Mouse (Mus musculus) frontal cortex, adult (tissue): ENCODE data around the gene Ccl7.

Experiments
- ATAC-seq: cut with Nextera tagmentation; 2 replicates; pipeline ENCODE4 v1.9.2; 2017; ENCODE audit warnings: mild to moderate bottlenecking, moderate library complexity, mixed read lengths; ENCODE audit not compliant: low TSS enrichment

Gene Ccl7

GRCm38 (mm10) chr11:82045471-82045870 lies at the start of gene Ccl7:
Ccl7 (plus strand) TSS chr11:82045712.
- ATAC-seq, result peak; percentile 44

DNA sequence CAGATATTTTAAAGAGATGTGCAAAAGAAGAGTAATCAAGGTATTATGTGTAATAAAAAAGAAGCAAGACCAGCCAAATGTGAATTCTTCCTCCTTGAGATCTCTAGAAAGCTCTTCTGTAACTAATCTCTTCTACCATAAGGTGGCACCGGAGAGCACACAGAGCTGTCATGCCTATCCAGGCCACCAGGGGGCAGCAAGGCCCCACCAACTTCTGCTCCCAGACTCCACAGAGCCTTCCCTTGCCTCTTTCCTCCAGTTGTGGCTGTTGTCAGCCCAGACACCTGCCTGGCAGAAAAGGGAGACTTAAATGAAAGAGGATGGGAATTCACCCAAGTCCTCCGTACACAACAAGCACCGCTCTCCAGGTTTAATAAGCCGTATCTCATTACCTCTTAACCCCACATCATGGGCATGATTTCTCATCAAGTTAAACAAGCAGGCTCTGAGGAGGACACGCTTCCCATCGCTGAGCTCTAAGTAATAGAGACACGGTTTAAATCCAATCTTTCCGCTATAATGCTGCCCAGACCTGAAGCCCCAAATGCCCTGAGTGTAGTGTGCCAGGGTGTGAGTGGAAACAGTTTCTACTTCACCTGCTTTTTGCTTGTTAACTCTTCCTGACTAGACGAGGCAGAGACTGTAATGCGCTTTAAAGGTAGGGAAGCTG lies 49.2 kb upstream of the Ccl7 start:
- ATAC-seq, result peak; percentile 81

DNA sequence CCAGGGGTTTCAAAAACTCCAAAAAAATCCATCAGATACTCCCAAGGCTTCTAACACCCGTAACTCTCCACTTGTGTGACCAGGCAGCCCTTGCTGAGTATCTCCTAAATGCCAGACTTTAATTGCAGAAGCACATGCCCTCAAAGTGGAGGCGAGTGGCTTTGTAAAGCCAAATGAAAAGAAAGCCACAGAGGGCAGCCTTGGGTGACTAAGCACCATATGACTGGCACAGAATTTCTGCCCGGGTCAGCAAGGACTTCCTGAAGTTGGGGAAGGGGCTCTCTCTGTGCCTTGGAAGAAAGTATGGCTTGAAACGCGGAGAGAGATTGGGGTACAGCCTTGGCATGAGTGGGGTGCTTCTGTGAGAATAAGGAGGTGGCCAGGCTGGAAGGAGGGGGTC lies 48.4 kb upstream of the Ccl7 start:
- no peak for ATAC-seq

DNA sequence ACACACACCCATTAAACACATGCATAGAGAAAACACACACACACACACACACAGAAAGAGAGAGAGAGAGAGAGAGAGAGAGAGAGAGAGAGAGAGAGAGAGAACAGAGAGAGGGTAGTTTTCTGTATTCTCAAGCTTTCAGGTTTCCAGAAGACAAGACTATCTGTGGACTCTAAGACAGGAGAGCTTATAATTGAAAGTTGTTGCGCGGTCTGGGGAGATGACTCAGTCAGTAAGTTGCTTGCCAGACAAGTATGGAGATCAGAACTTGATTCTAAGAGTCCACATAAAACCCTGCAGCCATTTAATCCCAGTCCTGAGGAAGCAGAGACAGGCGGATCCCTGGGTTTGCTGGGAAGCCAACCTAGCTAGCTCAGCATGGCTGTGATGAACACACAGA lies 46.9 kb upstream of the Ccl7 start:
- ATAC-seq, result no peak

DNA sequence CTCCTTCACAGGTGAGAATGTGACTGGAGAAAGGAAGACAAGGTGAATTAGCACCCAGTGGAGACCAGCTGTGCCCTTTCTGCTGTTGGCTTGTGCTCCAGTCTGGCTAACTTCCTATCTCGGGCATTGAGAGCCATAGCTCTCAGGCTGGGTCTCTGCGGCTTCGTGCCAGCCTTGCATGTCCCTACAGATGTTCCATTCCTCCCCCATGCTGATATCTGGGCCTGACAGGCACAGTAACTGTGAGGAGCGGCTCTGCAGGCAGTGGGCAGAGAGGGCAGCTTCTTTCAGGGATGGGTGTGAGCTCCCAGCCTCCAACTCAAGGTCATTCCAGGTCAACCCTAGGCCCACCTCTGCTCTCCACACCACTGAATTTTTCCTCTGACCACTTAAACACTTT lies 46.0 kb upstream of the Ccl7 start:
- no peak for ATAC-seq

DNA sequence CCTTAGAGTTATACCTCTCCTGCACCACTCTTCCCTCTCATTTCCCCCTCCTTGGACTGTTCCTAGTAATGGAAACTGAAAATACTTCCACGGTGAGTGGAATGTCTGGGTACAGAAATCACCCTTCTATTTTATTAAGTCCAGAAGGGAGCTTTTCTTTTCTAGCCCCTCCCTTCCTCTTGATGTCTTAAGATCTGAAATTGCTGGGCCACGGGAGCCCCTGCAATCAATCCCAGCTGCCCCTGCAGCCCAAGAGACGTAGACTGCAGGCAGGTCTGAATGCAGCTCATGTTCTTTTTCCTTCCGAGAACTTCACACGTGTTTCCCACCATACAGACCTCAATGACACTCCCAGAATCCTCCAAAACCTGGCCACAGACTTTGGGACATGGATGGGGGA lies 44.9 kb upstream of the Ccl7 start:
- no peak for ATAC-seq

DNA sequence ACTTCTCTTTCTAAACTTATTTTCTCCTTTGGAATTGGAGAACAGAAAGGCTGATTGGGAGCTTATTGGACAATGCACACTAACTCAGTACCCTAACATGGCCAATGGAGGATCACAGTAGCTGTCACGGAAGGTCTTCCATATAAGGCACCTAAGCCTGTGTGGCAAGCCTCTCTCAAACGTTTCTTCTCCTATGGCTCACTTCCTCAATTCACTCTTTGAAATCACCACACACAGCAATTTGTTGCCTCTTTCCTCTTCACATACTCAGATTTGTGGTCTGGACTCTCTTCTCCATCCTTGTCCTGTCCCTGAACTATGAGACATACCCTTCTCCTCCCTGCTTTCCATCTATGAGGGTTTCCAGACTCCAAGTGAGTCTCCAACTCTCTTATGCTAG lies 40.7 kb upstream of the Ccl7 start:
- ATAC-seq, result no peak

DNA sequence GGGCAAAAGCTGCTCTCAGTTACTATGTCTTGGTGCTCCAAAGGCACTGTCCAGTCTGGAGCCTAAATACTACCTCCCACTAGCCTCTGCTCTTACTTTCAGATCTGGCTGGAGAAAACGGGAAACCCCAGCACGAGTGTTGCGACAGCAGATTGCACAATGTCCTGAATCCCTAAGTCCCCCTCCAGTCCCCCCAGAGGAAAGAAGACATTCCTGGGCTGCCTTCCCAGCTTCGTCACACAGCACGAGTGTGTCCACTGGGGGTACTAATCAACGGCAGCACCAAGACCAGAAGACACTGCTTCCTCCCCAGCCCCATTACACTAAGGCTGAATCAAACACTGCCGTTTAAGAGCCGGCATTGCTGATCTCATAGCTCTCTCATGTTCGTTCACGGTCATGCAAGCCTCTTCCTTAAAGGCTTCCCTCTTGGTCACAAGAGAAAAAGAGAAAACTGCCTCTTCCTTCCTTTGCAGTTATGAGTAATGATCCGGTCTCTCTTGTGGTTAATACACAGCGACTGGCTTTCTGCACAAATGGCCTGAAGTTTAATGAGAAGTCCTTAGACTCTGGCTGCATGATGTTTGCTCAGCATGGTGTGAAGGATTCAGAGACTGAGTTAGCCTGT lies 38.6 kb upstream of the Ccl7 start:
- ATAC-seq, result no peak

DNA sequence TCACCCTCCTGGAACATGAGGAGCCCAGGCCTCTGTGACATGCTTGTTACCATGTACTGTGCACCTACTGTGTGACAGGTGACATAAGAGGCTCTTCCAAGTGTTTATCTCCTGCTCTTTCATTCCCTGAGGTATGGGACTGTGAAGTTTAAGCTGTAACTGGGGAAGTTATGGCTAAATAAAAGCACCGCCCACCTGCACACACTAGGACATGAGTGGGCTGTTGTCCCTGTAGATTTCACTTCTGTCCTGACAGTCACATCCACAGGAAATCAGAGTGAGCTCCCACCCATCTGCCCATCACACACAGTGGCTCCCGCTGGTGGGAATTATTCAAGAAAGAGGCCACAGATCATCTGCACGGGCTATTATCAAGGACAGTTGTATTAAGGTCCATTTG lies 35.4 kb upstream of the Ccl7 start:
- peak; percentile 81 for ATAC-seq

DNA sequence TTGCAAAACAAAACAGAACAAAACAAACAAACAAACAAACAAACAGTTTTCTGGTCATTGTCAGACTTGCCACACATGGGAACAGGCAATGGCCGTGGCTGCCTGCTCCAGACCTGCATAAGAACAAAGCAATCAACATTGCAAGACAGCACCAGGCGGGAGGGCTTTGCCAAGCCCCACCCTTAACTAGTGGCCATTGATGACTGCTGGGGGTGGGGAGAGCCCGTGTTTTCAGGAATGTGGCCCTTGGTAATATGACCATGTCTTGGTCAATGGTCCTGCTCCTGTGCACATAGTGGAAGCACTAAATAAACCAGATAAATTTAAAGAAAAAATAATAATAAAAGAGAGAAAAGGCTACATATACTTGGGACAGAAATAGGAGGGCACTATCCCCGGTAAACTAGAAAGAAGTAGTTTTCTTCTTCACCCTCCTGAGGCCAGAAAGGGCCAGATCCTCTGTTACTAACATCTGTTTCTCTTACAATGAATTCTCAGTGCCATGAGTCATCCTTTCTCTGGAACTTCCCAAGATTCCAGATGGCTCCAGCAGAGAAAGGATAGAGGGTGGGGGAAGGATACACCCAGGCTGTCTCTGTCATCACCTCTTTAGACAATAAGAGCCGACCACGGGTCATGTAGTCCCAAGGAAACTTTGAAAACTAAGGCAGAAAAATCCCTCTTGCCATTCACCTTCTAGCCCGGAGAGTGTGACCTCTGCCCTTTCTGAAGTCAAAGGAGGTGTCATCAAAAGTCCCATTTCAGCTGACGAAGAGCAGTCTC lies 33.9 kb upstream of the Ccl7 start:
- peak; percentile 65; the same call in 1 of the 2 replicates for ATAC-seq

DNA sequence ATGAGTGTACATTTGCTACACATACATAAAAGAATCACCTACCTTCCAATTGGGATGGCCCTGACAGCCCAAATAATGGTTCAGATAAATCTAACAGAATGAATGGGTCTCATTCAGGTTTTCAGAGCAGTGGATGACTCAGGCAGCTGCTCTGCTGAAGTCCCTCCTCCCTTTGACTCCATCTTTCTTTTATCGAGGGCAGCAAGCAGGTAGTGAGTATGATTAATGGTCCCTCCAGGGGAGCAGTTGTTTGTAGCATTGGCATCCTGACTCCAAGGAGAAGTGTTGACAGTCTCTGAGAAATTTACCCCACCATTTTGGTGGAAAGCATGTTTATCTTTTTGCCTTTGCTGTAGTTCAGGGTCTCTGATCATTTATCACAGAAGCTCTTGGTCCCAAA lies 31.8 kb upstream of the Ccl7 start:
- no peak for ATAC-seq

- no peak for ATAC-seq
Measured at GRCm38 (mm10) chr11:82015066-82015465, 30.4 kb upstream of the Ccl7 start.

- ATAC-seq, result no peak
Measured at GRCm38 (mm10) chr11:82016181-82016780, 29.2 kb upstream of the Ccl7 start.

DNA sequence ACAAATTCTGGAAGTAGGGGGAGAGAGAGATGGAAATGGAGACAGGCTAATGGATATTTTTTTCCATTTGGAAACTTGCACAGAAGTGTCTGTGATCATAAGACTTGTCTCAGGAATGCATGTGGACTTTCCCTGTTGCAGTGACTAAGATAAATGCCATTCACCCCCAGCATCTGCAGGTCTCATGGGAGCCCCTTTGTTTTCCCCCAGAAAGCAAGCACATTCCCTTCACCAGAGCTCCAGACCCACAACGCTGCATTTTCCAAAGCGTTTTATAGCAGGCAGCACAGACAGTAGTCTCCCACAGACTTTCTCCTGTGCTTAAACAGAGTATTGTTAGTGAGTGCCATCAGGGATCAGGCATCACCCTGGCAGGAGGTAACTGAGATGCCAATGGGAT lies 26.1 kb upstream of the Ccl7 start:
- ATAC-seq, result no peak

DNA sequence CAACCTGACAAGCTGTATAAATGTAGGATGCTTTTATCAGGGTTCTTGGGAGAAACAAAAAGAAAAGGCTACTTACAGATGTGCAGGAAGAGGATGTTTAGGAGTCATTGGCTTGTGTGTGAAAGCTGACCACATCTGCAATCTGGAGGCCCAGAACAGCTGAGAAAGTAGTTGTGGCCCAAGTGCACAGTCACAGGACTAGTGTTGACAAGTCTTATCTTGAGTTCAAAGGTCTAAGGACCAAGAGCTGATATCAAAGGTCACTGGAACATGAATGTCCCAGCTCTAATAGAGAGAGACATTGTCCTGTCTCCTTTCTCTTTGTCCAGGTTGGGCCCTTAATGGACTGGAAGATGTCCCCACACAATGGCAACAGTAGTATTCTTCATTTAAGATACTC lies 25.7 kb upstream of the Ccl7 start:
- ATAC-seq, result no peak

- no peak for ATAC-seq
Measured at GRCm38 (mm10) chr11:82021406-82021805, 24.1 kb upstream of the Ccl7 start.

DNA sequence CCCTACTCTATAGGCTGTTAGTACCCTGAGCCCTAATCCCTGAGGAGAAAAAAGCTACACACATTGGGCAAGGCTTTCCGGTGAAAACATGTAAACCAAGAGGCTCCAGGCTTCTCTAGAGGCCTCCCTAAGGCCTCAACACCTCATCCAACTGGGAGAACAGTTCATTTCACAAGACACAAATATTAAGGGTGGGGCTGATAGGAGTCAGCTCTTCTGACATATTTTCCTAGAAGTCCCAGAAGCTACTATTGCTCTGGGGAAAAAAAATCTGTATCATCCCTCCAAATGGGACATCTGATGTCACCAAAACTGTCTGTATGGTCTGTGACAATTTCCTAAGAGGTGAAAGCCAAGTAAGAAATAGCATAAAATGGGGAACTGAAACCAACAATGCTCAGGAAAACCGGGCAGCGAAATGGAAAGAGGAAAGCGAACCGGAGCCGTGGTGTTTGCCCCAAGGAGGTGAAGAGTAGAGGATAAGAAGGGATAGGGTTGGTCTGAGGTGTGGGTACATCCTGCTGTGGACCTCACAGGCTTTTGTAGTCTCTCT lies 22.9 kb upstream of the Ccl7 start:
- no peak for ATAC-seq

- ATAC-seq, result no peak
Measured at GRCm38 (mm10) chr11:82023769-82024168, 21.7 kb upstream of the Ccl7 start.

GRCm38 (mm10) chr11:82030171-82030570 lies 15.3 kb upstream of the Ccl7 start:
- no peak for ATAC-seq

- no peak for ATAC-seq
Measured at GRCm38 (mm10) chr11:82032136-82032535, 13.4 kb upstream of the Ccl7 start.

GRCm38 (mm10) chr11:82032678-82033344 lies 12.7 kb upstream of the Ccl7 start:
- no peak for ATAC-seq

DNA sequence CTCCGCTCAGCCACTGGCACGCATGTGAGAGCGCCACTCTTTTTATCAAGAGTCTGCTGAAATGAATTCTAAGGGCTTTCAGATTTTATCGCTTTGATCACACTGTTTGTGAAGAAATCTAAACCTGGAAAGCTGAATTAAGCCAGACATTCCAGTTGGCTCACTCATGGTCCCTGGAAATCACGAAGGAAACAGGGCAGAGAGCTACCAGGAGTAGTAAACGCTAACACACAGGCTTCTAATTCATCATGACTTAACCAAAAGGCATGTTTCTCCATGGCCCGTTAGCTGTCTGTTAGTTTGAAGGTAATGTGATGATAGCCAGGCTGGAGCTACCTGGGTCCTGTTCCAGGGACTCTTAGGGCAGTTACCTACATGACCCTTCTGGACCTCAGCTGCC lies 11.1 kb upstream of the Ccl7 start:
- ATAC-seq, result no peak
